Mouse (Mus musculus): ENCODE results near the gene Kcnh7.
A peak's percentile ranks its signal among the peaks of the same experiment; 100 is the strongest.

Kcnh7 gene

DNA sequence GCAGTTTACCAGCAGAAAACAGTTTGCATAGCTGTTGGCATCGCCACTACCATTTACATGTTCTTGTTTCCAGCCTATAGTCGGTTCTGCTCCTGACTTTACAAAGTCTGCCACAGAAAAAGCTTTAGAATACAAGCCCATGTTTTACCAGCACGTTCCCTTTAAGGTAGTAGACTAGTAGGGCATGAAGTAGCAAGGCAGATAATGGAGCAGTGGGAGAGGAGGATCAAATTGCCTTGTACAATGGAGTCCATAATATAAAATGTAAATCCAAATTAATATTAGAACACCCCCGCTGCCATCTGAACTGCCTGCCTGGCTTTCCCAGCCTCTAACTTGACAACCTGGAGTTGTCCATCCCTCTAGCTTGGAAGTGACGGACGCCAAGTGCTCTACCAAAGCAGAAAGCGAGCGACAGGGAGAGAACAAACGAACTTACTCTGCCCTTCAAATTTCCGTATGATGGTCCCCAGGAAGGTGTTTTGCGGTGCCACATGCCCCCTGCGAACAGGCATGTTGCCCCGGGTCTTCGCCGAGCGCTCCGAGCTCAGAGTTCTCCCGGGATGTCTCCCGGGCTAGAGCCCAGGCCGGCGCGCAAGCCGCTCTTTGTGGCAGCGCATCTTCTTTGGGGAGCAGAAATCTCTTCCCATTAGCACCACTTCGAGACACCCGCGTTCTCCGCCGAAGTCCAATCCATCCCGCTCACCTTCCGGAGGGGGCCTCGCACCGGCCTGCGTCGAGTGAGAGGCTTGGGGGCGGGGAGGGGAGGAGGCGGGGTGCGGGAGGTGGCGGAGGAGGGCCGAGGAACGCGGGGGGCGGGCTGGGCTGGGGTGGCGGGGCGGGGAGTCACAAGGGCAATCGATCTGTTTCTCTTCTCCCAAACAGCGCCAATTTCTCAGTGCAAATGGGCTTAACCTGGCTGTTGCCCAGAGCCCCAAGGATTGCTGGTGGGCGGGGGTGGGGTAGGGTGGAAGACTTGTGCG, at the start of gene Kcnh7:
Kcnh7 (minus strand) TSS at position 725 of the 983 bp plus-strand sequence.
- ATAC-seq (ENCODE audit: low TSS enrichment), result peak; percentile 58

GRCm38 (mm10) chr2:63207435-63207834, 23.3 kb upstream of the Kcnh7 start:
- ATAC-seq (ENCODE audit: low TSS enrichment), result no peak

GRCm38 (mm10) chr2:63186014-63186413, 1.9 kb upstream of the Kcnh7 start:
- no peak for ATAC-seq (ENCODE audit: low TSS enrichment)

DNA sequence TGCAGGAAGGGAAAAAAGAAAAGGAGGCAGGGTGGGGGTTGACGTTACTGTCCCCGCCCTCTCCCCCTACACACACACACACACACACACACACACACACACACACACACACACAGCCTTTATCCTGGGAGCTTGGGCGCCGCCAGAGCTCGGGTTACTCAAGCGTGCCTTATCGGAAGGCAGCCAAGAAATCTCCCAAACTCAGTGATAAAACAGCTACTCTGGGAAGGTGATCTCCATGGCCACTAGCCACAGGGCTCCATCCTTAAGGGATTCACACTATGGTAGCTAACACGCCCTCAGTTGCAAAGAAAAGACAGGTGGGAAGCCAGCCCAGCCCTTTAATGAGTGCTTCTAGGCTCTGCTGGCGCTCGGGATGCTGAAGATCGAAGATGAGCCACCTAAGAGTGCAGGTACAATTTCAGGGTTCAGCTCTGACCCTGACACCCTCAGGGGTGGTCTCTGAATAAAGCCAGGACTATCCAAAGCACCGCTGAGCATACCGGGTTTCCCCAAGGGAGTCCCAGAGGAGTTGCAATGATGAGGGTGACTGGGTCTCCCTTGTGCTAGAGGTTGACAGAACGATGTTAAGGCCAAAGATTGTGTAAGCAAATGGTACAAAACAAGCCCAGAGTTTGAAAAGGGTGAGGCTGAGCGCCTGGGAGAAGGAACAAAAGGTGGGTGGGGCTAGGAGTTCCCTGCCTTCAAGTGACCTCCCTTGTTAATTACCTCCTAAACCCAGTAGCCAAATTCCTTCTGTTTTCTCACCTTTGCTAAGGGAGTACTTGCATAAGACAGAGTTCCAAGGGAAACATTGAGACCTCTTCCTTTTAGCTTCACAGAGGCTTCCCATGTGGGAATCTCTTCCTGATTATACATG, 704 bp upstream of the Kcnh7 start:
- ATAC-seq (ENCODE audit: low TSS enrichment), result peak; percentile 56; the same call in 1 of the 2 replicates

DNA sequence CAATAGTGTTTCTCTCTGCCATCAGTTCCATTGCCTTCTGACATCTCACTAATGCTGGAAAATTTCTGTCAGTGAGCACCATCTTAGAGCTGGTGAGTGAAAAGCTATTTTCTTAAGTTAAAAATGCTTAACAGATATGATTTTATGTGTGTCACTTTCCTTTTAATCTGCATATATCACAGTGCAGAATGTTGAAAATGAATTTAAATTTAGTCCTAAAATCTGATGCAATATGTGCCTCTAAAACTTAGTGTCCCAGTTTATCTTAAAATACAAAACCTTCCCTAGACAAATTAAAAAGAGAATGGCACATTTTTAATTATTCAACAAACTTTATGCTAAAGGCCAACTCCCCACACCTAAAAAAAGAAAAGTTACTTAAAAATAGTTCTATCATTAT, 30.4 kb downstream of the Kcnh7 start:
- peak; percentile 91 for ATAC-seq (ENCODE audit: low TSS enrichment)

DNA sequence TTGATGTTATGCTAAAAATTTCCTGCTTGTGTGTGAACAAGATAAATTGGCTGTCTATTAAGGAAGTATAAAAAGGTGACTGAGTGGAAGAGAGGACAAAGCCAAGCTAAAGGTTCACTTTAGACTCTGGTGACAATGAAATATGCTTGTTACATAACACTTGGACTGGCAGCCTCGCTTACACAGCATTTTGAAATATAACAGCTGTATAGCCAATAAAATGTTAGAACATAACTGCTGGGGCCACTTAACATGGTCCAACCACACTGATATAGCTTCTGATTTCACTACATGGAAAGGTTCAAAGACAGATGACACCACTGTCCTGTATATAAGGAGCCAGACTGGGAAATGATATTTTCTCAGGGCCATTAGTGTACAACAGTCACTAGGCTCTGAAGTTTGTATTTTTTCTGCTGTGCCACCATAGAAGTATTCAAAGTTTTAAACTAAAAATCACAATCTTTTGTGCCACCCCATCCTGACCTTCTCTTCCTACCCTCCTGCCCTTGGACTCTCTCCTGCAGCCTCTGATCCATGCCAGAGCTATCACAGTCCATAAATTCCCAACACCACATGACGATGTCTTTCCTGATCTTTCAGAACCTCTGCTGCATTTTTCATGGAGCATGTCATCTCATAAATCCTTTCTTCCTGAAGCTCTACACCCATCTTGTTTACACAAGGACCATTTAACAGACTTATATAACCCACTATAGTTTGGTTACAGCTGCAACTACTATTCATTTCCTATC, 56.1 kb downstream of the Kcnh7 start:
- ATAC-seq (ENCODE audit: low TSS enrichment), result no peak

- no peak for ATAC-seq (ENCODE audit: low TSS enrichment)
Observed at GRCm38 (mm10) chr2:63120316-63120715, 63.8 kb downstream of the Kcnh7 start.

- ATAC-seq (ENCODE audit: low TSS enrichment), result peak; percentile 83
Observed at GRCm38 (mm10) chr2:63117209-63118193, 66.6 kb downstream of the Kcnh7 start.

- ATAC-seq (ENCODE audit: low TSS enrichment), result no peak
Observed at GRCm38 (mm10) chr2:63105971-63106370, 78.1 kb downstream of the Kcnh7 start.

DNA sequence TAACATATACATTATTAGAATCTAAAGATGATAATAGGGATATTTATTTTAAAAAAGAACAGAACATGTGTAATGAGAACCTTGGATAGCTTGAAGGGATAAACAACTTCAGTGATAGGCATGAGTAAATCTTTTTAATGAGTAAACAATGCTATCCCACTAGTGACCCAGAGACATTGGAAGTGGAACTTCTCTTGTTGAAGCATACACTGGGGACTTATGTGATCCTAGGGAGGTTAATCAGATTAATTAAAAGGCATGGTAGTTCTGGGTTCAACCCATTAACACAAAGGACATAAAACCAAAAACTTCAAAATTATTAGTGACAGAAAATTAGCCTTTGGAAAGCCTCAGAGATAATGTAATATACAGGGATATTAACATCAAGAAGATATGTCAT, 84.4 kb downstream of the Kcnh7 start:
- no peak for ATAC-seq (ENCODE audit: low TSS enrichment)

- ATAC-seq (ENCODE audit: low TSS enrichment), result peak; percentile 69; the same call in 1 of the 2 replicates
Observed at GRCm38 (mm10) chr2:63091775-63092174, 92.3 kb downstream of the Kcnh7 start.

DNA sequence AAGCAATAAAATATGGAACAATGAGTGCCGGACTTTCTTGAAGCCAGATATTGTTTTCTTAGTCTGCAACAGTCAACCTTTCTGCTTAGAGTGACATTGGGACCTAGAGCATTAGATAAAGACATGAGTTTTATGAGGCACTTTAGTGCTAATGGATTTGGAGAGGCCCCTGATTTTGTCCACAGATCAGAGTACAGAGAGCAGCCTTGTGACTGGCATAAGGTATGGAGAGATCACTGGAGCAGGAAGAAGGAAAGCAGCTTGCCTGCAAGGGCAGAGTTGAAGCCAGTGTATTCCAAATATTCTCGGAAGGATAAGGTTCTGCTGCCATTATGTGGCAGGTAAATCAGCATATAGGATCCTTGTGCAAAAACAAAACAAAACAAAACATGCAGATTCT, 93.6 kb downstream of the Kcnh7 start:
- no peak for ATAC-seq (ENCODE audit: low TSS enrichment)

GRCm38 (mm10) chr2:63058386-63058785, 125.7 kb downstream of the Kcnh7 start:
- peak; percentile 70 for ATAC-seq (ENCODE audit: low TSS enrichment)

- peak; percentile 88 for ATAC-seq (ENCODE audit: low TSS enrichment)
Observed at GRCm38 (mm10) chr2:63049884-63050283, 134.2 kb downstream of the Kcnh7 start.

GRCm38 (mm10) chr2:63039718-63040117, 144.4 kb downstream of the Kcnh7 start:
- peak; percentile 57; the same call in 1 of the 2 replicates for ATAC-seq (ENCODE audit: low TSS enrichment)

- no peak for ATAC-seq (ENCODE audit: low TSS enrichment)
Observed at GRCm38 (mm10) chr2:63014909-63015308, 169.2 kb downstream of the Kcnh7 start.

DNA sequence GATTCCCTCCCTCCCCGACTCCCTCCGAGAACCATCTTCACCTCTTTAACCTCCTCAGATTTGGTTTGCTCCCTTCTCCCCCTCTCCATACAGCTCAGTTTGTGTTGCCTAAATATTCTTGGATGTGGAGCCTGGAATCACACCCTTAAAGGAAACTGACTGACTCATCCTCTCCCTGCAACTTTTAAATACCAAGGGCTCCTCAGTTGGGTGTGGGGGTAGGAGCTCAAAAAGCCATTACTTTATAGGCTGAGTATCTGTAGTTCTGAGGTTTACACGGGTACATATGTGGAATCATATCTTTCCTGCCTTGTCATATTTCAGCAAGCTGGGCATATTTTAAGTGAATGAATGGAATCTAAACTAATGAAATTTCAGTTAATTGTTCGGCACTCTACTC, 174.9 kb downstream of the Kcnh7 start:
- ATAC-seq (ENCODE audit: low TSS enrichment), result peak; percentile 92

DNA sequence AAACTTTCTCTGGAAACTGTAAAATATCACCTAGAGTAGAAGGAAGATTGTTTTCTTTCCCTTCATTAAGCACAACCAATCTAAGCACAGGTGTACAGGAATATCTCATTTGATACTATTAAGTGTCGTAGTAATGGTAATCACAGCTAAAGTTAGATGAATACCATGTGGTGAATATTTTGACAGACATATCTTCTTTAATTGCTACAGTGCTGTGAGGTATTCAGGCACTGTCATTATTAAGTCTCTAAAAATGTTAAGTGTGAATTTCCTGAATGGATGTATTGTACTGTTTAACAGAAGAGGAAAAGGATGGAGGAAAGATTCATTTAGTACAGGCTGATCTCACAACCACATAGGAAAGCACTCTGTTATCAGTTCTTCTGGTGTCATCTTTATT, 181.3 kb downstream of the Kcnh7 start:
- no peak for ATAC-seq (ENCODE audit: low TSS enrichment)

- ATAC-seq (ENCODE audit: low TSS enrichment), result no peak
Observed at GRCm38 (mm10) chr2:62997692-62998091, 186.4 kb downstream of the Kcnh7 start.

- no peak for ATAC-seq (ENCODE audit: low TSS enrichment)
Observed at GRCm38 (mm10) chr2:62988616-62989015, 195.5 kb downstream of the Kcnh7 start.

Data from frontal cortex, adult (tissue).